Mouse (Mus musculus): ENCODE measurements around the gene Peak1. TPM values are rescaled to one million over a fixed set of nuclear protein-coding genes. Genes with fewer than 3 reads are reported as not detected.

Gene Peak1
- polyA plus RNA-seq (2012; rRNA removed) = 4.0 and 13.0 TPM in 2 replicates

GRCm38 (mm10) chr9:56417948-56418737 is at the start of gene Peak1, which contains the start of gene Hmg20a:
TSS of gene Peak1 (minus strand) at chr9:56418067.
TSS of gene Hmg20a (plus strand) at chr9:56418609.
- under 1% methylated on average over 59 of the region's 59 CpGs for WGBS
- Histone ChIP-seq H3K4me3 (ENCODE audit: low read depth, low read length) (peak within 1 kb of the TSS; percentile 89), H3K4me1 (ENCODE audit: control insufficient read depth, insufficient read depth, insufficient read length, low read length) (no peaks in the 10 kb centered on the region), H3K27me3 (ENCODE audit: control insufficient read depth, insufficient read depth, low read length) (no peaks in the 10 kb centered on the region), H3K36me3 (ENCODE audit: control insufficient read depth, insufficient read depth, low read length) (no peaks in the 10 kb centered on the region), H3K27ac (ENCODE audit: insufficient read depth, low read depth, low read length) (peak within 1 kb of the TSS; percentile 86)
- TF ChIP-seq POLR2A (IDR thresholded peaks at IDR 0.05; ENCODE audit: low read depth, low read length) (peak; percentile 85), CTCF (IDR thresholded peaks at IDR 0.05; ENCODE audit: extremely low read depth, insufficient read length, insufficient replicate concordance, low read depth, low read length) (no peak)

GRCm38 (mm10) chr9:56466251-56466650 is 48.4 kb upstream of the Peak1 start:
- peaks cover 5% of the 10 kb centered on the region for H3K36me3 ChIP-seq (ENCODE audit: control insufficient read depth, insufficient read depth, low read length)
- WGBS = 93% methylated on average over 4 of the region's 4 CpGs
- no peaks in the 10 kb centered on the region; the same call in 1 of the 2 replicates for H3K4me1 ChIP-seq (ENCODE audit: control insufficient read depth, insufficient read depth, insufficient read length, low read length)
- no peak for TF ChIP-seq POLR2A (IDR thresholded peaks at IDR 0.05; ENCODE audit: low read depth, low read length)
- TF ChIP-seq CTCF (IDR thresholded peaks at IDR 0.05; ENCODE audit: extremely low read depth, insufficient read length, insufficient replicate concordance, low read depth, low read length) = no peak
- H3K27me3 ChIP-seq (ENCODE audit: control insufficient read depth, insufficient read depth, low read length) = no peaks in the 10 kb centered on the region
- no peak overlapping the region for H3K27ac ChIP-seq (ENCODE audit: insufficient read depth, low read depth, low read length)
- H3K4me3 ChIP-seq (ENCODE audit: low read depth, low read length) = no peak overlapping the region

GRCm38 (mm10) chr9:56464863-56465654 is 47.2 kb upstream of the Peak1 start:
- no peaks in the 10 kb centered on the region; the same call in 1 of the 2 replicates for H3K4me1 ChIP-seq (ENCODE audit: control insufficient read depth, insufficient read depth, insufficient read length, low read length)
- TF ChIP-seq POLR2A (IDR thresholded peaks at IDR 0.05; ENCODE audit: low read depth, low read length) (no peak), CTCF (IDR thresholded peaks at IDR 0.05; ENCODE audit: extremely low read depth, insufficient read length, insufficient replicate concordance, low read depth, low read length) (no peak)
- no peak overlapping the region for H3K27ac ChIP-seq (ENCODE audit: insufficient read depth, low read depth, low read length)
- H3K27me3 ChIP-seq (ENCODE audit: control insufficient read depth, insufficient read depth, low read length) = no peaks in the 10 kb centered on the region
- 69% methylated on average over 23 of the region's 23 CpGs for WGBS
- H3K36me3 ChIP-seq (ENCODE audit: control insufficient read depth, insufficient read depth, low read length) = peaks cover 5% of the 10 kb centered on the region
- no peak overlapping the region for H3K4me3 ChIP-seq (ENCODE audit: low read depth, low read length)

GRCm38 (mm10) chr9:56463686-56464515 is 46.0 kb upstream of the Peak1 start:
- Histone ChIP-seq H3K36me3 (ENCODE audit: control insufficient read depth, insufficient read depth, low read length) (peaks cover 5% of the 10 kb centered on the region), H3K27me3 (ENCODE audit: control insufficient read depth, insufficient read depth, low read length) (no peaks in the 10 kb centered on the region), H3K27ac (ENCODE audit: insufficient read depth, low read depth, low read length) (no peak overlapping the region), H3K4me1 (ENCODE audit: control insufficient read depth, insufficient read depth, insufficient read length, low read length) (no peaks in the 10 kb centered on the region; the same call in 1 of the 2 replicates), H3K4me3 (ENCODE audit: low read depth, low read length) (no peak overlapping the region)
- TF ChIP-seq POLR2A (IDR thresholded peaks at IDR 0.05; ENCODE audit: low read depth, low read length) (no peak), CTCF (IDR thresholded peaks at IDR 0.05; ENCODE audit: extremely low read depth, insufficient read length, insufficient replicate concordance, low read depth, low read length) (no peak)
- WGBS = 41% methylated on average over 4 of the region's 4 CpGs

GRCm38 (mm10) chr9:56463046-56463445 is 45.2 kb upstream of the Peak1 start:
- TF ChIP-seq CTCF (IDR thresholded peaks at IDR 0.05; ENCODE audit: extremely low read depth, insufficient read length, insufficient replicate concordance, low read depth, low read length) (no peak), POLR2A (IDR thresholded peaks at IDR 0.05; ENCODE audit: low read depth, low read length) (no peak)
- no peaks in the 10 kb centered on the region for H3K27me3 ChIP-seq (ENCODE audit: control insufficient read depth, insufficient read depth, low read length)
- H3K27ac ChIP-seq (ENCODE audit: insufficient read depth, low read depth, low read length) = no peak overlapping the region
- H3K36me3 ChIP-seq (ENCODE audit: control insufficient read depth, insufficient read depth, low read length) = peaks cover 5% of the 10 kb centered on the region
- no peak overlapping the region for H3K4me3 ChIP-seq (ENCODE audit: low read depth, low read length)
- 83% methylated on average over 2 of the region's 2 CpGs for WGBS
- no peaks in the 10 kb centered on the region; the same call in 1 of the 2 replicates for H3K4me1 ChIP-seq (ENCODE audit: control insufficient read depth, insufficient read depth, insufficient read length, low read length)

- 88% methylated on average over 1 of the region's 1 CpGs for WGBS
- no peak overlapping the region for H3K27ac ChIP-seq (ENCODE audit: insufficient read depth, low read depth, low read length)
- H3K36me3 ChIP-seq (ENCODE audit: control insufficient read depth, insufficient read depth, low read length) = peaks cover 2% of the 10 kb centered on the region; the same call in 1 of the 2 replicates
Measured at GRCm38 (mm10) chr9:56462606-56463005, 44.7 kb upstream of the Peak1 start.

More at GRCm38 (mm10) chr9:56462606-56463005, 44.7 kb upstream of the Peak1 start:
- TF ChIP-seq CTCF (IDR thresholded peaks at IDR 0.05; ENCODE audit: extremely low read depth, insufficient read length, insufficient replicate concordance, low read depth, low read length) (no peak), POLR2A (IDR thresholded peaks at IDR 0.05; ENCODE audit: low read depth, low read length) (no peak)
- H3K4me3 ChIP-seq (ENCODE audit: low read depth, low read length) = no peak overlapping the region
- H3K27me3 ChIP-seq (ENCODE audit: control insufficient read depth, insufficient read depth, low read length) = no peaks in the 10 kb centered on the region
- no peaks in the 10 kb centered on the region; the same call in 1 of the 2 replicates for H3K4me1 ChIP-seq (ENCODE audit: control insufficient read depth, insufficient read depth, insufficient read length, low read length)

Measured in small intestine, adult 2 months (tissue).